Mouse (Mus musculus) lung, adult 2 months (tissue): ENCODE data around the gene Rnf43. TPM values are rescaled to one million over a fixed set of nuclear protein-coding genes. Genes with fewer than 3 reads are reported as not detected.

Experiments
- DNase-seq: peaks from one replicate; pipeline ENCODE4 v3.0.0; 2022
- H3K4me1 ChIP-seq: fragments of 200-500 bp; 2 replicates; pipeline ENCODE4 v1.6.1; 2011; ENCODE audit warnings: low read length; ENCODE audit not compliant: control insufficient read depth, insufficient read depth
- H3K4me3 ChIP-seq: fragments of 200-500 bp; replicated peaks from 2 replicates; pipeline ENCODE3; 2011; ENCODE audit warnings: low read depth, mild to moderate bottlenecking, control low read depth, low read length; ENCODE audit errors: extremely low read depth
- CTCF ChIP-seq: fragments of 200-500 bp; IDR thresholded peaks from 2 replicates; pipeline ENCODE4 v1.5.1; 2011; ENCODE audit warnings: mild to moderate bottlenecking, low read length, control low read depth; ENCODE audit not compliant: insufficient read depth
- POLR2A ChIP-seq: fragments of 200-500 bp; IDR thresholded peaks from 2 replicates; pipeline ENCODE4 v1.6.1; 2011; ENCODE audit warnings: low read depth, mild to moderate bottlenecking, control low read depth, low read length, borderline replicate concordance; ENCODE audit errors: extremely low read depth
- WGBS: fragments of 180-500 bp; shearing (Covaris S2); methylation state at CpG from one replicate; pipeline ENCODE4 v1.1.7; 2018; 5-methylcytosine and 5-hydroxymethylcytosine counted together
- polyA plus RNA-seq: library from polyadenylated mRNA; depleted of rRNA; stranded (reverse); fragments of >200 nt; gene quantifications from 2 replicates; pipeline ENCODE4 v1.2.3, GENCODE M21; 2012; rRNA removed

The Rnf43 gene
- polyA plus RNA-seq, 1 experiment, result 12.6 TPM

DNA sequence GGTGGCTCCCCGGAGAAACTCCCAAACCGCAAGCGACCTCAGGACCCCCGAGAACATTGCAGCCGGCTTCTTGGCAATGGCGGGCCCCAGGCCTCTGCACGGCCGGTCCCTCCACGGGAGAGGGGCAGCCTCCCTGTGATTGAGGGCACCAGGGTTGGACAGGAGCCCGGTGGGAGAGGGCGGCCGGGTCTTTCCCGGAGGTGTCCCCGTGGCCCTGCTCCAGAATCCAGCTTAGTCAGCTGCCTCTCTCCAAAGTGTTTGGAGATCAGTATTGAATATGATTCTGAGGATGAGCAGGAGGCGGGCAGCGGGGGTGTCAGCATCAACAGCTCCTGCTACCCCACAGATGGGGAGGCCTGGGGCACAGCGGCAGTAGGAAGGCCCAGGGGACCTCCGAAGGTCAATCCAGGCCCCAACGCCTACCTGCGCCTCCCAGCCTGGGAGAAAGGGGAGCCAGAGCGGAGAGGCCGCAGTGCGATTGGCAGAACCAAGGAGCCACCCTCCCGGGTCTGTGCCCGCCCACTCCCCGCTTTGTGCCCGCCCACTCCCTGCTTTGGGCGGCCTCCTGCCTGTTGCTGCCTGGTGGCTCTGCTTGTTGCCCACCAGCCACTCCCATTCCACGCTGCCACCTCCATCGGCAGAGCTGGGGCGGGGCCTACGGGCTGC, 115.7 kb downstream of the Rnf43 start:
- peak; percentile 75 for DNase-seq
- WGBS, result 17% methylated on average over 32 of the region's 32 CpGs
- Histone ChIP-seq H3K4me1 (no peaks in the 10 kb centered on the region), H3K4me3 (peak overlapping the region; percentile 12)
- TF ChIP-seq POLR2A (no peak), CTCF (no peak)

DNA sequence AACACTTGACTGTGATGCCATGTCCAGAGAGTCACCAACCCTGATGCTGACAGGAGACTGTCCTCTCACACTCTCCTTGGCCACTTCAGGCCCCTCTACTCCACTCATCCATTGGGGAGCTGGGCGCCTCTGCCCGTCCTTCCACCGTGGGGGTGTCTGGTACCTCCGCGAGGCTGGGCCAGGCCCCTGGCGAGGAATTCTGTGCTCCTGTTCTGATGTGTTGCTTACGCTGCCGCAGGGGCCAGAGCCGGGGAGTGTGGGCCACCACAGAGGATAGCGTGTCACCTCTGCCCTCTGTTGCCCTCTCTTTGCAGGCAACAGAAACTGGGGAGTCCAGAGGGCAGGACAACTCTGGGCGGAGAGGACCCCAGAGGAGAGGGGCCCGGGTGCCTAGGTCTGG, 116.4 kb downstream of the Rnf43 start:
- H3K4me3 ChIP-seq, result no peak overlapping the region
- no peak for DNase-seq
- H3K4me1 ChIP-seq, result no peaks in the 10 kb centered on the region
- WGBS, result 43% methylated on average over 12 of the region's 12 CpGs
- no peak for TF ChIP-seq CTCF
- TF ChIP-seq POLR2A, result no peak

GRCm38 (mm10) chr11:87779392-87779791, 116.9 kb downstream of the Rnf43 start:
- WGBS, result 76% methylated on average over 4 of the region's 4 CpGs
- DNase-seq, result no peak
- no peak overlapping the region for H3K4me3 ChIP-seq
- TF ChIP-seq POLR2A (no peak), CTCF (no peak)
- no peaks in the 10 kb centered on the region for H3K4me1 ChIP-seq

GRCm38 (mm10) chr11:87780130-87780529, 117.6 kb downstream of the Rnf43 start:
- no peak for TF ChIP-seq CTCF
- TF ChIP-seq POLR2A, result no peak
- 80% methylated on average over 8 of the region's 8 CpGs for WGBS
- H3K4me1 ChIP-seq, result no peaks in the 10 kb centered on the region

More at GRCm38 (mm10) chr11:87780130-87780529, 117.6 kb downstream of the Rnf43 start:
- no peak for DNase-seq
- no peak overlapping the region for H3K4me3 ChIP-seq

Other genes starting within 250 kb of the Rnf43 start
- not detected in 2 replicates for gene Gm11492, start 96.1 kb upstream of the Rnf43 start, polyA plus RNA-seq
- 149 and 238 TPM in 2 replicates for gene Sept4, start 93.8 kb upstream of the Rnf43 start, polyA plus RNA-seq
- 21.0 and 22.1 TPM in 2 replicates for gene Mtmr4, start 70.6 kb upstream of the Rnf43 start, polyA plus RNA-seq
- 0.02 TPM in 1 of 2 replicates, not detected in the other for gene Hsf5, start 45.6 kb upstream of the Rnf43 start, polyA plus RNA-seq
- gene Supt4a, start 74.8 kb downstream of the Rnf43 start, polyA plus RNA-seq, result 44.7 and 73.4 TPM in 2 replicates
- gene Tspoap1, start 97.8 kb downstream of the Rnf43 start, polyA plus RNA-seq, result 5.8 TPM in 2 replicates
- gene Mpo, start 130.9 kb downstream of the Rnf43 start, polyA plus RNA-seq, result 0.11 and 0.60 TPM in 2 replicates
- gene Lpo, start 165.6 kb downstream of the Rnf43 start, polyA plus RNA-seq, result 0.85 TPM in 1 of 2 replicates, not detected in the other
- gene Mks1, start 190.5 kb downstream of the Rnf43 start, polyA plus RNA-seq, result 8.5 and 10.0 TPM in 2 replicates
- gene Epx, start 212.8 kb downstream of the Rnf43 start, polyA plus RNA-seq, result 0.24 TPM in 1 of 2 replicates, not detected in the other
- gene Olfr462, start 229.5 kb downstream of the Rnf43 start, polyA plus RNA-seq, result not detected in 2 replicates
- not detected in 2 replicates for gene Olfr463, start 234.7 kb downstream of the Rnf43 start, polyA plus RNA-seq